Mouse (Mus musculus) kidney, embryonic 16.5 days (tissue): ENCODE measurements around the gene Cdca8. TPM values are rescaled to one million over a fixed set of nuclear protein-coding genes. Genes with fewer than 3 reads are reported as not detected.
"Not testable (repeated sequence)": the region's sequence is repeated elsewhere in the genome, so short reads cannot be mapped to it uniquely, and the experiment has no call there.

ENCODE experiments used
- ATAC-seq: fragments of 200-750 bp; cut with Nextera tagmentation; 2 replicates; pipeline ENCODE4 v1.8.0; 2017; ENCODE audit warnings: moderate TSS enrichment; ENCODE audit not compliant: low FRiP score, low TSS enrichment
- H3K27ac ChIP-seq: fragments of 300-500 bp; sonication (generic); 2 replicates; pipeline ENCODE4 v1.5.1; 2014; ENCODE audit warnings: low read length
- H3K27me3 ChIP-seq: fragments of 300-500 bp; sonication (generic); 2 replicates; pipeline ENCODE4 v1.6.1; 2014; ENCODE audit warnings: low read length, control low read depth, mixed read lengths; ENCODE audit not compliant: insufficient read depth
- H3K36me3 ChIP-seq: fragments of 300-500 bp; sonication (generic); 2 replicates; pipeline ENCODE4 v1.6.1; 2014; ENCODE audit warnings: low read length, control low read depth, mixed read lengths; ENCODE audit not compliant: insufficient read depth
- H3K4me1 ChIP-seq: fragments of 300-500 bp; sonication (generic); 2 replicates; pipeline ENCODE4 v1.6.1; 2014; ENCODE audit warnings: low read length, control low read depth, mixed read lengths; ENCODE audit not compliant: insufficient read depth
- H3K4me2 ChIP-seq: fragments of 300-500 bp; sonication (generic); replicated peaks from 2 replicates; pipeline ENCODE4 v1.6.1; 2014; ENCODE audit warnings: low read depth, low read length
- H3K4me3 ChIP-seq: fragments of 300-500 bp; sonication (generic); 2 replicates; pipeline ENCODE4 v1.5.1; 2014; ENCODE audit warnings: mild to moderate bottlenecking, low read length
- H3K9ac ChIP-seq: fragments of 300-500 bp; sonication (generic); replicated peaks from 2 replicates; pipeline ENCODE4 v1.6.1; 2014; ENCODE audit warnings: low read length
- H3K9me3 ChIP-seq: fragments of 300-500 bp; sonication (generic); 2 replicates; pipeline ENCODE4 v1.6.1; 2016; ENCODE audit warnings: low read length, control low read depth
- WGBS: fragments of 180-500 bp; shearing (Covaris S2); extraction: QIAGEN DNeasy Blood & Tissue Kit; methylation state at CpG from one replicate; pipeline ENCODE4 v1.1.7; 2014; 5-methylcytosine and 5-hydroxymethylcytosine counted together
- polyA plus RNA-seq: library from polyadenylated mRNA; unstranded; fragments of >200 nt; fragmentation: Nextera tagmentation; extraction: Ambion mirVana; gene quantifications from 2 replicates; pipeline ENCODE4 v1.2.1, GENCODE M21; 2015

Cdca8 gene
- polyA plus RNA-seq, result 149 and 164 TPM in 2 replicates

- 94% methylated on average over 3 of the region's 4 CpGs for WGBS
- H3K4me3 ChIP-seq, H3K4me2 ChIP-seq: not testable (repeated sequence)
Observed at GRCm38 (mm10) chr4:124939211-124939610, at the start of gene Cdca8. Cdca8 (minus strand) TSS chr4:124939311.

GRCm38 (mm10) chr4:124988382-124988781 lies 49.3 kb upstream of the Cdca8 start:
- Histone ChIP-seq H3K9ac (no peak overlapping the region), H3K27ac (peak overlapping the region; percentile 80), H3K36me3 (no peaks in the 10 kb centered on the region), H3K9me3 (no peaks in the 10 kb centered on the region), H3K4me2 (peak overlapping the region; percentile 62), H3K27me3 (peaks cover 79% of the 10 kb centered on the region), H3K4me3 (peak overlapping the region; percentile 1; the same call in 1 of the 2 replicates), H3K4me1 (peaks cover 60% of the 10 kb centered on the region)
- 12% methylated on average over 9 of the region's 9 CpGs for WGBS
- no peak for ATAC-seq

More at GRCm38 (mm10) chr4:124939211-124939610, at the start of gene Cdca8:
- not testable (repeated sequence) for H3K9me3 ChIP-seq, H3K36me3 ChIP-seq, ATAC-seq, H3K9ac ChIP-seq, H3K27me3 ChIP-seq, H3K27ac ChIP-seq
- H3K4me1 ChIP-seq, result peaks cover 21% of the 10 kb centered on the region

- Histone ChIP-seq H3K27ac (no peak overlapping the region), H3K4me1 (peaks cover 60% of the 10 kb centered on the region)
Observed at GRCm38 (mm10) chr4:124987711-124988097, 48.6 kb upstream of the Cdca8 start.

GRCm38 (mm10) chr4:124986739-124987710 lies 47.9 kb upstream of the Cdca8 start:
- Histone ChIP-seq H3K4me1 (peaks cover 60% of the 10 kb centered on the region), H3K9ac (peak overlapping the region; percentile 70), H3K4me3 (peak overlapping the region; percentile 56), H3K27ac (peak overlapping the region; percentile 45; the same call in 1 of the 2 replicates), H3K4me2 (peak overlapping the region; percentile 62), H3K36me3 (no peaks in the 10 kb centered on the region), H3K27me3 (peaks cover 91% of the 10 kb centered on the region), H3K9me3 (no peaks in the 10 kb centered on the region)
- WGBS, result 1% methylated on average over 44 of the region's 51 CpGs
- no peak for ATAC-seq

More at GRCm38 (mm10) chr4:124987711-124988097, 48.6 kb upstream of the Cdca8 start:
- no peak for ATAC-seq
- WGBS, result 4% methylated on average over 10 of the region's 10 CpGs
- Histone ChIP-seq H3K4me2 (peak overlapping the region; percentile 62), H3K9me3 (no peaks in the 10 kb centered on the region), H3K36me3 (no peaks in the 10 kb centered on the region), H3K27me3 (peaks cover 85% of the 10 kb centered on the region), H3K4me3 (peak overlapping the region; percentile 56), H3K9ac (peak overlapping the region; percentile 7; the same call in 1 of the 2 replicates)

GRCm38 (mm10) chr4:124985671-124986602 lies 46.8 kb upstream of the Cdca8 start, which contains the start of gene Rspo1:
Rspo1 (plus strand) TSS chr4:124986430.
- under 1% methylated on average over 40 of the region's 62 CpGs for WGBS
- peak within 1 kb of the TSS; percentile 70 for H3K9ac ChIP-seq
- peaks cover 52% of the 10 kb centered on the region for H3K4me1 ChIP-seq

GRCm38 (mm10) chr4:124984871-124985670 lies 46.0 kb upstream of the Cdca8 start:
- peak; percentile 24; the same call in 1 of the 2 replicates for ATAC-seq
- H3K27ac ChIP-seq, result peak overlapping the region; percentile 76
- H3K4me1 ChIP-seq, result peaks cover 43% of the 10 kb centered on the region
- 5% methylated on average over 18 of the region's 18 CpGs for WGBS
- H3K4me3 ChIP-seq, result peak overlapping the region; percentile 56
- H3K27me3 ChIP-seq, result peaks cover 78% of the 10 kb centered on the region
- H3K9ac ChIP-seq, result no peak overlapping the region; the same call in 1 of the 2 replicates
- H3K36me3 ChIP-seq, result no peaks in the 10 kb centered on the region
- H3K9me3 ChIP-seq, result no peaks in the 10 kb centered on the region
- peak overlapping the region; percentile 62 for H3K4me2 ChIP-seq

More at GRCm38 (mm10) chr4:124985671-124986602, 46.8 kb upstream of the Cdca8 start, which contains the start of gene Rspo1:
- Histone ChIP-seq H3K4me2 (peak within 1 kb of the TSS; percentile 62), H3K36me3 (no peaks in the 10 kb centered on the region), H3K4me3 (peak within 1 kb of the TSS; percentile 56), H3K9me3 (no peaks in the 10 kb centered on the region), H3K27ac (peak within 1 kb of the TSS; percentile 76), H3K27me3 (peaks cover 86% of the 10 kb centered on the region)
- ATAC-seq, result 0 out of 2 replicates have a peak, but pooled peaks have one; percentile 2

- no peak for ATAC-seq
- H3K27ac ChIP-seq, result no peak overlapping the region
- H3K4me1 ChIP-seq, result peaks cover 34% of the 10 kb centered on the region
- no peaks in the 10 kb centered on the region for H3K9me3 ChIP-seq
- H3K27me3 ChIP-seq, result peaks cover 68% of the 10 kb centered on the region
- no peak overlapping the region for H3K4me2 ChIP-seq
- no peak overlapping the region for H3K4me3 ChIP-seq
- H3K36me3 ChIP-seq, result no peaks in the 10 kb centered on the region
- 13% methylated on average over 9 of the region's 9 CpGs for WGBS
- H3K9ac ChIP-seq, result no peak overlapping the region
Observed at GRCm38 (mm10) chr4:124983893-124984526, 44.9 kb upstream of the Cdca8 start.

- no peak overlapping the region for H3K27ac ChIP-seq
- H3K4me3 ChIP-seq, result no peak overlapping the region
- H3K9ac ChIP-seq, result no peak overlapping the region
- H3K4me2 ChIP-seq, result no peak overlapping the region
- no peaks in the 10 kb centered on the region for H3K4me1 ChIP-seq
- H3K36me3 ChIP-seq, result no peaks in the 10 kb centered on the region
- H3K9me3 ChIP-seq, result no peaks in the 10 kb centered on the region
- 28% methylated on average over 5 of the region's 5 CpGs for WGBS
- peaks cover 11% of the 10 kb centered on the region; the same call in 1 of the 2 replicates for H3K27me3 ChIP-seq
- ATAC-seq, result no peak
Observed at GRCm38 (mm10) chr4:124978201-124978600, 39.1 kb upstream of the Cdca8 start.
